15 mouse cellular contexts compared by ENCODE assay signal in the genomic region with DNA sequence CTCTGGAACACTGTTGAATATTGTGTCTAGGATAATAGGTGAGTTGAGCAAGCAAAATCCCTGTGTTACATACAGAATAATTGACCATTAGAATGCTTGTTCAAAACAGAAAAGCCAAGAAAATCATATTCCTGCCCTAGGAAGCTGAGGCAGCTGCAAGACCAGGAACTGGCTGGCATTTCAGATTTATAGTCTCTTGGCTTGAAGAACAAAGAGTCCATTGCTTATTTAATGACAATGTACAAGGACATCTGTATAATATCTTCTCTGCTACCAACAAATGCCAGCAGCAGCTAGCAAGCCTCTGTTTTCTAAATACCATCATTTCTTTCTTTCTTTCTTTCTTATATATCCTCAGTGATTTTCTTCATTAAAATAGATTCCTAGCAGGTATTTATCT.
"Had no signal": no experiment of that assay in that cellular context is flagged by ENCODE, and none has a peak within 500 bp of the region (broad histone marks: within the 10 kb centered on the region; RNA-seq: fewer than 3 reads in every experiment).

No protein-coding gene starts in this region.

- ATAC-seq: liver, postnatal 0 days; lung, postnatal 0 days; midbrain, embryonic 16.5 days had no signal

- H3K4me1 ChIP-seq: limb, embryonic 12.5 days; limb, embryonic 15.5 days; midbrain, embryonic 12.5 days had no signal

- H3K27ac ChIP-seq: limb, embryonic 12.5 days; limb, embryonic 15.5 days; liver, embryonic 14.5 days; macrophage; midbrain, embryonic 12.5 days; stomach, postnatal 0 days had no signal

- DNase-seq: kidney, adult 18-20 months; kidney, adult 9 months; kidney, postnatal 14 days; kidney, postnatal 4 days; liver, postnatal 0 days; lung, embryonic 14.5 days; thymus, postnatal 25 days had no signal

- H3K4me3 ChIP-seq: limb, embryonic 12.5 days; limb, embryonic 15.5 days; midbrain, embryonic 12.5 days had no signal
